Mouse (Mus musculus) liver, adult (tissue): ENCODE measurements around the gene Olfr1246.
"Not testable (repeated sequence)": the region's sequence is repeated elsewhere in the genome, so short reads cannot be mapped to it uniquely, and the experiment has no call there.

Experiments used
- GATA4 ChIP-seq: IDR thresholded peaks from 2 replicates; pipeline ENCODE4 v1.6.1; 2014; ENCODE audit warnings: mild to moderate bottlenecking, low read length; ENCODE audit not compliant: insufficient replicate concordance

Olfr1246 gene

GRCm38 (mm10) chr2:89593057-89593456 is at the start of gene Olfr1246:
Olfr1246 (minus strand) TSS chr2:89593157.
- TF ChIP-seq GATA4, result no peak

- TF ChIP-seq GATA4, result no peak
These were observed 41.9 kb upstream of the Olfr1246 start, which contains the start of gene Olfr1249 for GRCm38 (mm10) chr2:89634883-89635282. Olfr1249 (minus strand) TSS chr2:89634983.

GRCm38 (mm10) chr2:89618145-89618544 is 25.2 kb upstream of the Olfr1246 start, which contains the start of gene Olfr1248:
Olfr1248 (minus strand) TSS chr2:89618245.
- TF ChIP-seq GATA4, result not testable (repeated sequence)

- TF ChIP-seq GATA4, result no peak
These were observed 21.1 kb upstream of the Olfr1246 start, which contains the start of gene Olfr1247 for GRCm38 (mm10) chr2:89614030-89614429. Olfr1247 (minus strand) TSS chr2:89614130.

GRCm38 (mm10) chr2:89578347-89578746 is 14.6 kb downstream of the Olfr1246 start, which contains the start of gene Olfr1245:
Olfr1245 (minus strand) TSS chr2:89578447.
- TF ChIP-seq GATA4, result no peak

GRCm38 (mm10) chr2:89544516-89544915 is 48.4 kb downstream of the Olfr1246 start:
- TF ChIP-seq GATA4, result no peak

- no peak for TF ChIP-seq GATA4
These were observed 53.0 kb downstream of the Olfr1246 start for GRCm38 (mm10) chr2:89539923-89540322.
